Mouse (Mus musculus): ENCODE measurements around the gene Fjx1.

The Fjx1 gene

GRCm38 (mm10) chr2:102451671-102452549, at the start of gene Fjx1:
Gene Fjx1 (minus strand): TSS chr2:102452499.
- no peak for DNase-seq (ENCODE audit: low read depth in 2 of 2, low spot score in 2 of 2)

DNA sequence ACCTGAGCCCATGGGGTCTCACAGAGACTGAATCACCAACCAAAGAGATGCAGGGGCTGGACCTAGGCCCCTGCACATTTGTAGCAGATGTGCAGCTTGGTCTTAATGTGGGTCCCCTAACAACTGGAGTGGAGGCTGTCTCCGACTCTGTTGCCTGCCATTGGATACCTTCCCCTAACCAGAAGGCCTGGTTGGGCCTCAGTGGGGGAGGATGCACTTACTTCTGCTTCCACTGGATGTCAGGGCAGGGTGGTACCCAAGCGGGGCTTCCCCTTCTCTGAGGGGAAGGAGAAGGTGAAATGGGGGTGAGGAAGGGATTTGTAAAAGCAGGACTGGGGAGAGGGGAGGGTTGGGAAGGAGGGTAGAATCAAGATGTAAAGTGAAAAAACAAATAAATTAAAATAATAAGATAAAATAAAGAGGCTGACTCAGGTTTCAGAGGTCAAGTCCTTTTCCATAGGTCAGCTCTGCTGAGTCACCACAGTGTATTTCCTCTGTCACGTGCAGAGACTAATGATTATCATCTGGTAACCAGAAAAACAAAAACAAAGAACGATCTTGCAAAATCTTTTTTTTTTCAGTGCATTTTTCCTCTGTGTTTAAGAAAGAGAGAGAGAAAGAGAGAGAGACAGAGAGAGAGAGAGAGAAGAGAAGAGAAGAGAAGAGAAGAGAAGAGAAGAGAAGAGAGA, 47.8 kb upstream of the Fjx1 start:
- DNase-seq (ENCODE audit: low read depth in 2 of 2, low spot score in 2 of 2) = no peak

- DNase-seq (ENCODE audit: low read depth in 2 of 2, low spot score in 2 of 2) = no peak
Observed at GRCm38 (mm10) chr2:102480738-102481137, 28.4 kb upstream of the Fjx1 start.

DNA sequence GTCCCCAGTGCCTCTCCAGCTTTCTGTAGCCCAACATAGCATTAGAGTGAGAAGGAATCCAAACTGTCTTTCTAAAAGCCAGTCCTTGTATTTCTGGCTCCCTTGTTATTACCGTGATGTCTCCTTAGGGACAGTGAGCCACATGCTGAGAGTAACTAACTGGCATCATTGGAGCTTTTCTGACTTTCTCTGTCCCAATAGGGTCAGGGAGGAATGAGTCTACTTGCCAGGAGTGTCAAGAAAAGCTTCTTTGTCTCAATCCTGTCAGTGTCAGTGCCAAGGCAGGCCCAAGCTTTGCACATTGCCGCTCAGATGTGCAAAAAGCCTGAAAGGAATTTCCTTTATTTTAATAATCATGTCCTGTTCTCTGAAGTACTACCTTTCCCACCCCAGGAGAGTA, 23.8 kb upstream of the Fjx1 start:
- no peak for DNase-seq (ENCODE audit: low read depth in 2 of 2, low spot score in 2 of 2)

GRCm38 (mm10) chr2:102468645-102469044, 16.3 kb upstream of the Fjx1 start:
- DNase-seq (ENCODE audit: low read depth in 2 of 2, low spot score in 2 of 2) = no peak

DNA sequence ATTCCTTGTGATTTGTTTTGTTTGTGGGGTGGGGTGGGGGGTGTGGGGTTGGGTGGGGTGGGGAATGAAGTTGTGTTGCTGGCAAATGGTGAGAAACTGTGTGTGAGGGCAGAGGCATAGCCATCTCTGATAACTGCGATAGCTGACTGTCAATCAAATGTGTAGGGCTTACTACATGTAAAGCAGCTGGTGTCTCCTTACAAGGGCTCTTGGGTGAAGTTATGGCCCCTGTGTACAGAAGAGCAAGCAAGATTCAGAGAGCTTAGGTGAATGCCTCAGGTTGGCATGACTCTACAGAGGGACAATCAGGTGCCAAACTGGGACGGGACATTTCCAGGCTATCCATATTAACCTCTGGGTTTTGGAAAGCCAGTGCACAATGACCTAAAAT, 12.0 kb upstream of the Fjx1 start:
- DNase-seq (ENCODE audit: low read depth in 2 of 2, low spot score in 2 of 2) = no peak

DNA sequence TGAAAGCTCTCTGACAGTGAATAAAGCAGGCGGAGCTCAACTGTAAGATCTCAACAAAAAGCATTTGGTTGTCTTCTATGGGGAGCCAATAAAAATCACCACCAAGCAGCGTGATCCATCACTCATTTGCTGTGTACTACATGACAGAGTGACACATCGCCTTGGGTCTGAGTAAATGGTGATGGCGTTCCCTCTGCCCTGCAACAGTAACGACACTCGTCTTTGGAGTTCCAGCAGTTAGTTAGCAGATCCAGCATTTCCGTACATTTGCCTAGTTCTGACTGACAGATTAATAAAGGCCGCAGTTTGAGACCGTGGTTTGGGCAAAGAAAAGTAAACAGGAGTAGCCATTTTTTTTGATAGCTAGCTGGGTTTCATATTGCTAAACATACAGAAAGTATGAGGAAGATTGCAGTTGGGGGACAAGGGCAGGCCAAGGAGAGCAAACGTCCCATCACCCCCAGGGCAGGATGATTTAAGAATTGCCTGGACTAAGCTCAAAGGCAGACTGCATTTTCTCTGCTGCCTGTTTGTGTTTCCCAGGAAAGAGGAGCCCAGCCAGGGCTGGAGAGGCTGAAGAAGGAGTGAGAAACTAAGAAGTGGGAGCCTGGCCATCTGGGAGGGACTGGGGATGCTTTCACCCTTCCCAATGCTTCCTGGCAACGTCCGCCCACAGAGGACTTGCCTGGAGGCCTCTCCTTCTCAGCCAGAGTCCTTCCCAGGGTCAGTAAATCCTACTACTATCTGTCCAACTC, 11.5 kb upstream of the Fjx1 start:
- no peak for DNase-seq (ENCODE audit: low read depth in 2 of 2, low spot score in 2 of 2)

- DNase-seq (ENCODE audit: low read depth in 2 of 2, low spot score in 2 of 2) = no peak
Observed at GRCm38 (mm10) chr2:102461491-102461890, 9.2 kb upstream of the Fjx1 start.

DNA sequence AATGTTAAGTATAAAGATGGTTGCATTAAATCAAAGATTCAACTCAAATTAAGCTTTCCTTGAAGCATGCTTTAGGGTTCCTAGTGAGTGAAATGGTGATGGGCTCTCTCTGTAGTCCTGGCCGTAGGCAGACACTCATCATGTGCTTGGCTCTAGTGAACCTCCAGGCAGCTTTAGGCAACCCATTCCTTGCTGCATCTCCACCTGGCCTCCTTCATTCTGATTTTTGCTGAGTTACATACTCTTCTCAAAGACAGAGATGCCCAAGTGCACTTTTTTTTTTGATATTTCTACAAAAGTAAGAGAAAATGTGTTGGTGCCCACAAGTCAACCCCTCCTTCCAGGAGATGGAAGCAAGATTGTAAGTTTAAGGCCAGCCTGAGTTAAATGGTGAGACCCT, 2.8 kb upstream of the Fjx1 start:
- DNase-seq (ENCODE audit: low read depth in 2 of 2, low spot score in 2 of 2) = no peak

DNA sequence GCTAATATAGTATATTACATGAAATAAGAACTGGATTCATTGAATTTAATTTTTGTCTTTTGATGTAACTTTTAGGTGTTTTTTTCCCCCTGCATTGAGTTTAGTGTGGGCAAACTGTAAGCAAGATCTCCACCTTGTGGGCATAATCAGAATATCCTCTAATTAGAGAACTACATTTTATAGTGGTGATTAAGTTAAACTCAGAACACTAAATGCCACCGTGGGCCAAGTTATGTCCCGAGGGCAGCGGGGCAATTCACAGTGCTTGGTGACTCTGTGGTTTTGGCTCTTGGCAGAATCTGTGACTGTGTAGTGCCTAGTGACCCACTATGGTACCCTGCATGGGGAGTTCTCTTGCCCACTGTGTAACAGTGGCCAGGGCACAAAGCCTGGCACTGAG, 1.1 kb upstream of the Fjx1 start:
- DNase-seq (ENCODE audit: low read depth in 2 of 2, low spot score in 2 of 2) = peak in 1 of 2 experiments; percentile 11

- DNase-seq (ENCODE audit: low read depth in 2 of 2, low spot score in 2 of 2) = peak; percentile 2 to 6
Observed at GRCm38 (mm10) chr2:102450761-102451670, 1.3 kb downstream of the Fjx1 start.

- no peak for DNase-seq (ENCODE audit: low read depth in 2 of 2, low spot score in 2 of 2)
Observed at GRCm38 (mm10) chr2:102450248-102450760, 2.0 kb downstream of the Fjx1 start.

- DNase-seq (ENCODE audit: low read depth in 2 of 2, low spot score in 2 of 2) = no peak
Observed at GRCm38 (mm10) chr2:102449630-102450247, 2.6 kb downstream of the Fjx1 start.

DNA sequence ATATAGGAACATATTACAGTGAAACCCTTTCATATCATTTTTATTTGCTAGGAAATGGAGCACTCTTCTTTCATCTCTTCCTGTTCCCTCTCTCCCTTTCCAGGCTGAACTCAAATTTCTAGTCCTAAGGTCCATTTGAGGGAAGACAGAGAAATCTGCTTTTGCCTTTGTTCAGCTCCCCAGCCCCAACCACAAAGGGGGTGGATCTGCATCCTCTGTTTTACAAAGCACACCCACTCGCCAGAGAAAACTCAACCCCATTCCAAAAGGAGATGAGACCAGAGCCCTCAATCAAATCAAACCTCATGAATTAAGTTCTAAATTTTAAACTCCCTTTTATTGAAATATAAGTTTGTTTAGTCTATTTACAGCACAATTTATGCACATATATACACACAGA, 3.2 kb downstream of the Fjx1 start:
- DNase-seq (ENCODE audit: low read depth in 2 of 2, low spot score in 2 of 2) = no peak

GRCm38 (mm10) chr2:102447831-102448230, 4.5 kb downstream of the Fjx1 start:
- DNase-seq (ENCODE audit: low read depth in 2 of 2, low spot score in 2 of 2) = no peak

DNA sequence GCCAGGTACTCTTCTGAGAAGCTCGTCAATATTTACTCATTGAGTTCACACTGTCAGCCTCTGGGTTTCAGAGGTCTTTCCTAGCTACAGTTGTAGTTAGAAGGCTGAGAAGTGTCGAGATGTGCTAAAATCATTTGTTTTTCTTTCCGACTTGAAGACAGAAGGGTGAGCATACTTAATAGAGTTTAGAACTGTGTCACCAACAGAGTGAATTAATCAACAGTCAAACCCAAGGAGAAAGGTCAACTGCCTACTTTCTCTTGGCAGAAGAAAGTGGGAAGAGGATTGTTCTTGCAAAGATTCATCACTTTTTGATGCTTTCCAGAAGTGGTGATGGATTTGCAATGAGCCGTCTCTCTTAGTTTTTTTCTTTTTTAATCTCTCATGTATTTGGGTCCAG, 5.4 kb downstream of the Fjx1 start:
- no peak for DNase-seq (ENCODE audit: low read depth in 2 of 2, low spot score in 2 of 2)

- no peak for DNase-seq (ENCODE audit: low read depth in 2 of 2, low spot score in 2 of 2)
Observed at GRCm38 (mm10) chr2:102437357-102438030, 14.8 kb downstream of the Fjx1 start.

- no peak for DNase-seq (ENCODE audit: low read depth in 2 of 2, low spot score in 2 of 2)
Observed at GRCm38 (mm10) chr2:102433879-102434278, 18.4 kb downstream of the Fjx1 start.

DNA sequence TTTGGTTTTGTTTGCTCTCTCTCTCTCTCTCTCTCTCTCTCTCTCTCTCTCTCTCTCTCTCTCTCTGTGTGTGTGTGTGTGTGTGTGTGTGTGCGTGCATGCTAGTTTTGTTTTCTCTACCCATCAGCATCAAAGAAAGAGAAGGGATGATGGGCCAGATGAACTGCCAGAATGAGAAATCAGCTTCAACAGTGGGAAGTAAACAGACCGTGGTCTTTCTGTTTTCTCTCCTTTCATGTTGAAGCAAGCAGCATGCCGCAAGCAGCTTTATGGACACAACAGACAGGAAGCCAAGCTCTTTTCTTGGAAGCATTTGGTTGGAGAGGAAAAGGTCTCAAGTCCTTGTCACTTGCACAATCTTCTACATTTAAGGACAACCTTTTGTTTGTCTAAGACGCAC, 21.2 kb downstream of the Fjx1 start:
- no peak for DNase-seq (ENCODE audit: low read depth in 2 of 2, low spot score in 2 of 2)

- DNase-seq (ENCODE audit: low read depth in 2 of 2, low spot score in 2 of 2) = no peak
Observed at GRCm38 (mm10) chr2:102427974-102428373, 24.3 kb downstream of the Fjx1 start.

All from CD8-positive naive resting alpha-beta T cell, adult 2 months (primary cell).